Mouse (Mus musculus): Measurements from ENCODE around the gene Snapc5. TPM values are rescaled to one million over a fixed set of nuclear protein-coding genes. Genes with fewer than 3 reads are reported as not detected.

Gene Snapc5
- polyA plus RNA-seq, 1 experiment = 0.56 TPM

GRCm38 (mm10) chr9:64219305-64219704 lies 40.2 kb downstream of the Snapc5 start:
- H3K27me3 ChIP-seq (replicated peaks) = no peaks in the 10 kb centered on the region
- no peak for TF ChIP-seq GATA1 (IDR thresholded peaks at IDR 0.05; ENCODE audit: borderline replicate concordance, low read length)
- TF ChIP-seq FLI1 (IDR thresholded peaks at IDR 0.05; ENCODE audit: low read length) = no peak
- H3K4me3 ChIP-seq (replicated peaks) = no peak overlapping the region
- peaks cover 71% of the 10 kb centered on the region for H3K4me1 ChIP-seq
- H3K9me3 ChIP-seq = no peaks in the 10 kb centered on the region
- H3K36me3 ChIP-seq (replicated peaks; ENCODE audit: low read length) = peaks cover 25% of the 10 kb centered on the region

GRCm38 (mm10) chr9:64219772-64220420 lies 40.8 kb downstream of the Snapc5 start:
- peaks cover 76% of the 10 kb centered on the region for H3K4me1 ChIP-seq
- H3K9me3 ChIP-seq = no peaks in the 10 kb centered on the region
- TF ChIP-seq FLI1 (IDR thresholded peaks at IDR 0.05; ENCODE audit: low read length) = no peak
- no peak for TF ChIP-seq GATA1 (IDR thresholded peaks at IDR 0.05; ENCODE audit: borderline replicate concordance, low read length)
- H3K27me3 ChIP-seq (replicated peaks) = no peaks in the 10 kb centered on the region
- peaks cover 24% of the 10 kb centered on the region for H3K36me3 ChIP-seq (replicated peaks; ENCODE audit: low read length)
- no peak overlapping the region for H3K4me3 ChIP-seq (replicated peaks)

- TF ChIP-seq FLI1 (IDR thresholded peaks at IDR 0.05; ENCODE audit: low read length) (no peak), GATA1 (IDR thresholded peaks at IDR 0.05; ENCODE audit: borderline replicate concordance, low read length) (no peak)
- no peaks in the 10 kb centered on the region for H3K27me3 ChIP-seq (replicated peaks)
- no peak overlapping the region for H3K4me3 ChIP-seq (replicated peaks)
- H3K9me3 ChIP-seq = no peaks in the 10 kb centered on the region
- peaks cover 24% of the 10 kb centered on the region for H3K36me3 ChIP-seq (replicated peaks; ENCODE audit: low read length)
- H3K4me1 ChIP-seq = peaks cover 78% of the 10 kb centered on the region
Observed at GRCm38 (mm10) chr9:64220603-64221002, 41.5 kb downstream of the Snapc5 start.

GRCm38 (mm10) chr9:64221480-64221879 lies 42.4 kb downstream of the Snapc5 start:
- Histone ChIP-seq H3K36me3 (replicated peaks; ENCODE audit: low read length) (peaks cover 29% of the 10 kb centered on the region), H3K4me1 (peaks cover 78% of the 10 kb centered on the region), H3K9me3 (no peaks in the 10 kb centered on the region), H3K4me3 (replicated peaks) (no peak overlapping the region), H3K27me3 (replicated peaks) (no peaks in the 10 kb centered on the region)
- TF ChIP-seq GATA1 (IDR thresholded peaks at IDR 0.05; ENCODE audit: borderline replicate concordance, low read length) = no peak
- TF ChIP-seq FLI1 (IDR thresholded peaks at IDR 0.05; ENCODE audit: low read length) = no peak

- H3K4me3 ChIP-seq (replicated peaks) = peak overlapping the region; percentile 56
- H3K27me3 ChIP-seq (replicated peaks) = no peaks in the 10 kb centered on the region
- peaks cover 29% of the 10 kb centered on the region for H3K36me3 ChIP-seq (replicated peaks; ENCODE audit: low read length)
- no peaks in the 10 kb centered on the region for H3K9me3 ChIP-seq
- peaks cover 78% of the 10 kb centered on the region for H3K4me1 ChIP-seq
- no peak for TF ChIP-seq GATA1 (IDR thresholded peaks at IDR 0.05; ENCODE audit: borderline replicate concordance, low read length)
- TF ChIP-seq FLI1 (IDR thresholded peaks at IDR 0.05; ENCODE audit: low read length) = no peak
Observed at GRCm38 (mm10) chr9:64222098-64222497, 43.0 kb downstream of the Snapc5 start.

GRCm38 (mm10) chr9:64225805-64226204 lies 46.7 kb downstream of the Snapc5 start:
- H3K36me3 ChIP-seq (replicated peaks; ENCODE audit: low read length) = peaks cover 36% of the 10 kb centered on the region
- TF ChIP-seq FLI1 (IDR thresholded peaks at IDR 0.05; ENCODE audit: low read length) (no peak), GATA1 (IDR thresholded peaks at IDR 0.05; ENCODE audit: borderline replicate concordance, low read length) (no peak)
- H3K4me1 ChIP-seq = peaks cover 81% of the 10 kb centered on the region

GRCm38 (mm10) chr9:64227736-64228135 lies 48.7 kb downstream of the Snapc5 start:
- 0 out of 2 replicates have a peak, but pooled peaks have one; percentile 50 for TF ChIP-seq FLI1 (IDR thresholded peaks at IDR 0.05; ENCODE audit: low read length)
- no peak for TF ChIP-seq GATA1 (IDR thresholded peaks at IDR 0.05; ENCODE audit: borderline replicate concordance, low read length)
- peak overlapping the region; percentile 89 for H3K4me3 ChIP-seq (replicated peaks)
- H3K27me3 ChIP-seq (replicated peaks) = no peaks in the 10 kb centered on the region
- H3K4me1 ChIP-seq = peaks cover 85% of the 10 kb centered on the region
- no peaks in the 10 kb centered on the region for H3K9me3 ChIP-seq
- H3K36me3 ChIP-seq (replicated peaks; ENCODE audit: low read length) = peaks cover 45% of the 10 kb centered on the region

More at GRCm38 (mm10) chr9:64225805-64226204, 46.7 kb downstream of the Snapc5 start:
- H3K27me3 ChIP-seq (replicated peaks) = no peaks in the 10 kb centered on the region
- no peak overlapping the region for H3K4me3 ChIP-seq (replicated peaks)
- no peaks in the 10 kb centered on the region for H3K9me3 ChIP-seq

- TF ChIP-seq GATA1 (IDR thresholded peaks at IDR 0.05; ENCODE audit: borderline replicate concordance, low read length) = no peak
- TF ChIP-seq FLI1 (IDR thresholded peaks at IDR 0.05; ENCODE audit: low read length) = no peak
- Histone ChIP-seq H3K9me3 (no peaks in the 10 kb centered on the region), H3K27me3 (replicated peaks) (no peaks in the 10 kb centered on the region), H3K4me3 (replicated peaks) (no peak overlapping the region), H3K36me3 (replicated peaks; ENCODE audit: low read length) (peaks cover 42% of the 10 kb centered on the region), H3K4me1 (peaks cover 86% of the 10 kb centered on the region)
Observed at GRCm38 (mm10) chr9:64228972-64229371, 49.9 kb downstream of the Snapc5 start.

GRCm38 (mm10) chr9:64231171-64231570 lies 52.1 kb downstream of the Snapc5 start:
- peaks cover 48% of the 10 kb centered on the region for H3K36me3 ChIP-seq (replicated peaks; ENCODE audit: low read length)
- no peaks in the 10 kb centered on the region for H3K9me3 ChIP-seq
- H3K4me3 ChIP-seq (replicated peaks) = no peak overlapping the region
- H3K27me3 ChIP-seq (replicated peaks) = no peaks in the 10 kb centered on the region
- peaks cover 72% of the 10 kb centered on the region for H3K4me1 ChIP-seq
- TF ChIP-seq FLI1 (IDR thresholded peaks at IDR 0.05; ENCODE audit: low read length) = no peak
- no peak for TF ChIP-seq GATA1 (IDR thresholded peaks at IDR 0.05; ENCODE audit: borderline replicate concordance, low read length)

GRCm38 (mm10) chr9:64231674-64232073 lies 52.6 kb downstream of the Snapc5 start:
- TF ChIP-seq FLI1 (IDR thresholded peaks at IDR 0.05; ENCODE audit: low read length) (no peak), GATA1 (IDR thresholded peaks at IDR 0.05; ENCODE audit: borderline replicate concordance, low read length) (no peak)
- H3K9me3 ChIP-seq = no peaks in the 10 kb centered on the region
- H3K4me1 ChIP-seq = peaks cover 71% of the 10 kb centered on the region
- H3K36me3 ChIP-seq (replicated peaks; ENCODE audit: low read length) = peaks cover 50% of the 10 kb centered on the region
- H3K4me3 ChIP-seq (replicated peaks) = no peak overlapping the region
- H3K27me3 ChIP-seq (replicated peaks) = no peaks in the 10 kb centered on the region

Data from megakaryocyte, embryonic 14.5 days (primary cell).